Mouse (Mus musculus) hindbrain, embryonic 13.5 days (tissue): ENCODE data around the gene Ctsa. TPM values are rescaled to one million over a fixed set of nuclear protein-coding genes. Genes with fewer than 3 reads are reported as not detected.
A peak's percentile ranks its signal among the peaks of the same experiment; 100 is the strongest.
"Not testable (repeated sequence)": the region's sequence is repeated elsewhere in the genome, so short reads cannot be mapped to it uniquely, and the experiment has no call there.

Experiments
- ATAC-seq: fragments of 200-750 bp; cut with Nextera tagmentation; 2 replicates; pipeline ENCODE4 v1.8.0; 2017; ENCODE audit warnings: moderate TSS enrichment; ENCODE audit not compliant: low FRiP score
- H3K27ac ChIP-seq: fragments of 300-500 bp; sonication (generic); 2 replicates; pipeline ENCODE4 v1.5.1; 2015; ENCODE audit warnings: inconsistent platforms, mild to moderate bottlenecking, moderate library complexity
- H3K27me3 ChIP-seq: fragments of 300-500 bp; sonication (generic); 2 replicates; pipeline ENCODE4 v1.6.1; 2015; ENCODE audit warnings: mild to moderate bottlenecking, inconsistent platforms
- H3K36me3 ChIP-seq: fragments of 300-500 bp; sonication (generic); 2 replicates; pipeline ENCODE4 v1.6.1; 2015; ENCODE audit warnings: mild to moderate bottlenecking, inconsistent platforms
- H3K4me1 ChIP-seq: fragments of 300-500 bp; sonication (generic); replicated peaks from 2 replicates; pipeline ENCODE4 v1.6.1; 2015; ENCODE audit warnings: inconsistent platforms
- H3K4me2 ChIP-seq: fragments of 300-500 bp; sonication (generic); 2 replicates; pipeline ENCODE4 v1.6.1; 2015; ENCODE audit warnings: inconsistent platforms, mild to moderate bottlenecking, moderate library complexity
- H3K4me3 ChIP-seq: fragments of 300-500 bp; sonication (generic); 2 replicates; pipeline ENCODE4 v1.5.1; 2015; ENCODE audit warnings: mild to moderate bottlenecking, inconsistent platforms
- H3K9ac ChIP-seq: fragments of 300-500 bp; sonication (generic); 2 replicates; pipeline ENCODE4 v1.6.1; 2015; ENCODE audit warnings: mild to moderate bottlenecking, inconsistent platforms
- H3K9me3 ChIP-seq: fragments of 300-500 bp; sonication (generic); 2 replicates; pipeline ENCODE4 v1.6.1; 2016; ENCODE audit warnings: inconsistent platforms
- WGBS: fragments of 180-500 bp; shearing (Covaris S2); methylation state at CpG from one replicate; pipeline ENCODE4 v1.1.7; 2015; 5-methylcytosine and 5-hydroxymethylcytosine counted together
- polyA plus RNA-seq: library from polyadenylated mRNA; unstranded; fragments of >200 nt; fragmentation: Nextera tagmentation; extraction: Ambion mirVana; gene quantifications from 2 replicates; pipeline ENCODE4 v1.2.1, GENCODE M21; 2015

The Ctsa gene
- polyA plus RNA-seq, 1 experiment from 2014 or later: 109 TPM

DNA sequence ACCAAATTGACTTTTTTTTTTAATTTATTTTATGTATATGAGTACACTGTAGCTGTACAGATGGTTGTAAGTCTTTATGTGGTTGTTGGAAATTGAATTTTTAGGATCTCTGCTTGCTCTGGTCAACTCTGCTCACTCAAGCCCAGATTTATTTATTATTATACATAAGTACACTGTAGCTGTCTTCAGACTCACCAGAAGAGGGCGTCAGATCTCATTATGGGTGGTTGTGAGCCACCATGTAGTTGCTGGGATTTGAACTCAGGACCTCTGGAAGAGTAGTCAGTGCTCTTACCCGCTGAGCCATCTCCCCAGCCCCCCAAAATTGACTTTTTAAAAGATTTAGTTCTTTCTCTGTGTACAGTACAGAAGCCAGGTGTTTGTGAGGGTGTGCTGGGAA, 43.0 kb downstream of the Ctsa start:
- ATAC-seq: not testable (repeated sequence)
- WGBS: 46% methylated on average over 2 of the region's 2 CpGs

GRCm38 (mm10) chr2:164877376-164878215, 44.9 kb downstream of the Ctsa start:
- H3K27ac ChIP-seq: peak overlapping the region; percentile 100; the same call in 1 of the 2 replicates
- ATAC-seq, H3K9ac ChIP-seq, H3K9me3 ChIP-seq, H3K36me3 ChIP-seq, H3K27me3 ChIP-seq: not testable (repeated sequence)
- peaks cover 34% of the 10 kb centered on the region for H3K4me1 ChIP-seq
- peak overlapping the region; percentile 98 for H3K4me2 ChIP-seq
- H3K4me3 ChIP-seq: peak overlapping the region; percentile 81
- WGBS: 72% methylated on average over 11 of the region's 11 CpGs

More for the DNA sequence above, 43.0 kb downstream of the Ctsa start:
- H3K4me2 ChIP-seq, H3K27ac ChIP-seq, H3K36me3 ChIP-seq, H3K9me3 ChIP-seq, H3K9ac ChIP-seq, H3K27me3 ChIP-seq, H3K4me3 ChIP-seq: not testable (repeated sequence)
- peaks cover 27% of the 10 kb centered on the region for H3K4me1 ChIP-seq

DNA sequence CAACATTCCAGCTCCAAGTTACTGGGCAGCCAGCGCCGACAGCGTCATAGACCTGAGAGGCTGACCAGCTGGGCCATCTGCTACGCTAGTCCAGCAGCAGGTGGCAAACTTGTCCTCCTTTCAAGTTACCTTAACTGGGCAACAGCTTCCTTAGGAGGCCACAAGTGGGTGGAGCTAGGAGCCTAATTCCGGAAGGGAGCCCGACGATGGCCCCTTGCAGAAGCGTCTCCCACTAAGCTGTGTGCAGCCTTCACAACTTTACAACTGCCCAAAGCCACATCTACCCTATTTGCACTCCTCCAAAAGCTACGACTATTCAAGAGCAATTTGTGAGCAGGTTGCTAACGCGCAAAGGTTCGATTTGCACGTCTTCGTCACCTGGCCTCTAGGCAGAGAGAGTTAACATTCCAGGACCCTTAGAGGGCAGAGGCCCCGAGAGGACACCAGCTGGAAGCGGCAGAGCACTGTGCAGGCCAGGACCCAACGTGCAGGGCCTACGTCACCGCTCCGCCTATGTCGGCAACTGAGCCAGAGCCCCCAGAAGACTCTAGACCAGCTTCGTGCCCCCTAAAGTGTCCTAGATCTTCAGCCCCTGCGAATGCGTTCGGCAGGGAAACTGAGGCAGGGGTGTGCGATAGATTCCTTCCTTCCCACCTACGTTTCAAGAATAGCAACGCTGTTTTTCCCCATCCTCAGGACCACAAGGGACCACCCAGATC, 46.0 kb downstream of the Ctsa start:
- H3K27me3 ChIP-seq: no peaks in the 10 kb centered on the region
- H3K27ac ChIP-seq: peak overlapping the region; percentile 100
- H3K36me3 ChIP-seq: peaks cover 6% of the 10 kb centered on the region
- peak overlapping the region; percentile 81 for H3K4me3 ChIP-seq
- ATAC-seq: peak; percentile 68
- peak overlapping the region; percentile 100 for H3K9ac ChIP-seq
- no peaks in the 10 kb centered on the region for H3K9me3 ChIP-seq
- H3K4me1 ChIP-seq: peaks cover 39% of the 10 kb centered on the region
- 1% methylated on average over 28 of the region's 28 CpGs for WGBS
- peak overlapping the region; percentile 98 for H3K4me2 ChIP-seq

DNA sequence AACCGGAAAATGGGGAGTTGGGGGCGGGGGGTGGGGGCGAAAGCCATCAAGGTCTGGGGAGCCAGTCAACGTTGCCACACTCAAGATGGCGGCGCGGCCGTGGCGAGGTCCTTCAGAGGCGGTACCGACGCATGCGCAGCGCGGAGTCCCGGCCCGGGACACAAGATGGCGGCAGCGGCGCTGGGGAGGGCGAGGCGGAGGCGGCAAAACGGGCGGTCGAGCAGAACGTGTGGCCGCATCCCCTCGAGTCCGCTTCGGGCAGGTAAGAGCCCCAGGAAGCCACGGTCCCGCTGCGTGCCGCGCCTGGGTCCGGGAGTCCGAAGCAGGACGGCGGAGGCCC, 46.5 kb downstream of the Ctsa start, which contains the start of gene Pcif1:
TSS of gene Pcif1 (plus strand) at position 77 of the 340 bp plus-strand sequence.
- under 1% methylated on average over 34 of the region's 40 CpGs for WGBS
- peak within 1 kb of the TSS; percentile 81 for H3K4me3 ChIP-seq

DNA sequence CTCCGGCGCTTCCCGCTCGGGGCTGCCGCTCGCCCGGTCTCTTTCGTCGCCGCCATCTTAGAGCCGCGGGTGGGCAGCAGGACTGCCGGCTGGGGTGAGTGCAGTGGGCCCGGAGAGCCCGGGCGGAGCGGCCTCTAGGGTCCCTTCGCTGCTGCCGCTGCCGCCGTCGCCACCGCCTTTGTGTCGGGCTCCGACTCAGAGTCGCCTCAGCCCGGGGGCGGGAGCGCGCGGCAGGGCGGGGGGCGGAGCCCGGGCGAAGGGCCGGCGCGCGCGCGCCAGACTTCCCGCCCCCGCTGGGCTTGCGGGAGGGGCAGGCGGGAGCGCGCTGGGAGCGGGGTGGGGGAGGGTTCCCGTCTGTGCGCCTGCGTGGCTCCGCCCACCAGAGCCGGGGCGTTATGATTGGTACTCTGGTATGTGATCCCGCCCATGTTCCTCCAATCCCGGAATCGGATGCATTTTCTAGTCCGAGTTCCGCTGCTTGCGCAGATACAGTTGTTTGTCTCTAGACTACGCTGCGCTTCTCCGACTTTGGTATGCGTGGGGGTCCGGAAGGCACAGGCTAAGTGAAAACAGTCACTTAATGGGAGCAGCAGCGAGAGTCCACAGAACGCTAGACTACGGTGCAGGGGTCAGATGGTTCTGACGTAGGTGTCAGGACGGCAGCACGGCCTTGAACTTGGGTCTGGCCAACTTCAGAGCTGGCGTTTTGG, 47.0 kb downstream of the Ctsa start:
- Histone ChIP-seq H3K27ac (peak overlapping the region; percentile 100), H3K4me2 (peak overlapping the region; percentile 98)
- under 1% methylated on average over 61 of the region's 72 CpGs for WGBS

More for the DNA sequence above, 46.5 kb downstream of the Ctsa start, which contains the start of gene Pcif1:
- peak; percentile 87 for ATAC-seq
- Histone ChIP-seq H3K36me3 (peaks cover 11% of the 10 kb centered on the region), H3K9ac (peak within 1 kb of the TSS; percentile 100), H3K27me3 (no peaks in the 10 kb centered on the region), H3K4me2 (peak within 1 kb of the TSS; percentile 98), H3K9me3 (no peaks in the 10 kb centered on the region), H3K4me1 (peaks cover 37% of the 10 kb centered on the region), H3K27ac (peak within 1 kb of the TSS; percentile 100)

GRCm38 (mm10) chr2:164882619-164883018, 49.9 kb downstream of the Ctsa start:
- Histone ChIP-seq H3K36me3 (peaks cover 44% of the 10 kb centered on the region), H3K4me1 (peaks cover 32% of the 10 kb centered on the region), H3K9me3 (no peaks in the 10 kb centered on the region), H3K9ac (no peak overlapping the region), H3K4me2 (no peak overlapping the region), H3K27ac (peak overlapping the region; percentile 61; the same call in 1 of the 2 replicates), H3K27me3 (no peaks in the 10 kb centered on the region), H3K4me3 (no peak overlapping the region)
- WGBS: 28% methylated on average over 9 of the region's 9 CpGs
- ATAC-seq: no peak

More for the DNA sequence above, 47.0 kb downstream of the Ctsa start:
- Histone ChIP-seq H3K27me3 (no peaks in the 10 kb centered on the region), H3K4me1 (peaks cover 34% of the 10 kb centered on the region), H3K4me3 (peak overlapping the region; percentile 81), H3K36me3 (peaks cover 15% of the 10 kb centered on the region), H3K9ac (peak overlapping the region; percentile 100), H3K9me3 (no peaks in the 10 kb centered on the region)
- peak; percentile 89 for ATAC-seq

DNA sequence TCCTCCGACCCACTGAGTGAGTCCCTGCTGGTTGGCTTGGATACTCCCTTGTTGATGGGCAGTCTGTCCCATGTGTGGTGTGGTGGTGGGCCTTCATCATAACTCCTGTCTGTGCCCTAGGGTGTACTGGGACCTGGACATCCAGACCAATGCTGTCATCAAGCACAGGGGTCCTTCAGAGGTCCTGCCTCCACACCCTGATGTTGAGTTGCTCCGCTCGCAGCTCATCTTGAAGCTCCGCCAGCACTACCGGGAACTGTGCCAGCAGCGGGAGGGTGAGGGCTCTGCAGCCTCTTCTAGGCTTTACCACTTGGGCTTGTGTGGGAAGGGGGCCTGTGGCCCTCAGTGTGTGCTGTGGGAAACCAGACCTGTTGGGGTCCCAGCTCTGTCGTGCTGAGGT, 53.1 kb downstream of the Ctsa start:
- ATAC-seq: no peak
- Histone ChIP-seq H3K9me3 (no peaks in the 10 kb centered on the region), H3K9ac (peak overlapping the region; percentile 29; the same call in 1 of the 2 replicates), H3K4me3 (no peak overlapping the region), H3K27ac (peak overlapping the region; percentile 26; the same call in 1 of the 2 replicates), H3K4me2 (no peak overlapping the region), H3K27me3 (no peaks in the 10 kb centered on the region), H3K4me1 (peaks cover 15% of the 10 kb centered on the region), H3K36me3 (peaks cover 76% of the 10 kb centered on the region)
- 67% methylated on average over 7 of the region's 7 CpGs for WGBS

GRCm38 (mm10) chr2:164886617-164887016, 53.9 kb downstream of the Ctsa start:
- 0 out of 2 replicates have a peak overlapping the region, but pooled peaks have one; percentile 26 for H3K27ac ChIP-seq
- H3K4me3 ChIP-seq: no peak overlapping the region
- peaks cover 12% of the 10 kb centered on the region for H3K4me1 ChIP-seq

GRCm38 (mm10) chr2:164888996-164889395, 56.3 kb downstream of the Ctsa start:
- Histone ChIP-seq H3K4me3 (no peak overlapping the region), H3K27ac (no peak overlapping the region), H3K9ac (no peak overlapping the region), H3K9me3 (no peaks in the 10 kb centered on the region), H3K36me3 (peaks cover 99% of the 10 kb centered on the region), H3K4me2 (no peak overlapping the region), H3K27me3 (no peaks in the 10 kb centered on the region), H3K4me1 (peaks cover 5% of the 10 kb centered on the region)
- ATAC-seq: no peak
- WGBS: 89% methylated on average over 12 of the region's 12 CpGs

More at GRCm38 (mm10) chr2:164886617-164887016, 53.9 kb downstream of the Ctsa start:
- Histone ChIP-seq H3K9me3 (no peaks in the 10 kb centered on the region), H3K36me3 (peaks cover 84% of the 10 kb centered on the region), H3K4me2 (no peak overlapping the region), H3K9ac (0 out of 2 replicates have a peak overlapping the region, but pooled peaks have one; percentile 19), H3K27me3 (no peaks in the 10 kb centered on the region)
- ATAC-seq: no peak
- WGBS: 86% methylated on average over 10 of the region's 10 CpGs

DNA sequence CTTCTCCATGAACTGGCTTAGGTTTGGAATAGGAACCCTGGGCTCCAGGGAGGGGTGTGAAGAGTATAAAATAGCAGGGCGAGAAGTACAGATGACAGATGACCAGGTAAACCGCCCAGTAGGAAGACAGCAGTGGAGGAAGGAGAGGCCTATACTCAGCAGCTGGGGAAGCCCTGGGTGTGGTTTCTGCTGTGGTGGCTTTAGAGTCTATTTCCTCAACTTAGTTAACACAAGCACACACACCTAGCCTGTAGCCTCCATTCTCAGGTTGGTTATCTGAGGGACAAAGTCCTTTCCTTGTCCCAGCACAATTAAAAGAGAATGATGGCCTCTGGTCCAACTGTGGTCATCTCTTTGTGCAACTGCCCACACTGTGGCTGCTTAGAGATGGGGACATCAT, 57.3 kb downstream of the Ctsa start:
- H3K4me3 ChIP-seq: no peak overlapping the region
- no peak overlapping the region for H3K4me2 ChIP-seq
- WGBS: 87% methylated on average over 2 of the region's 2 CpGs
- no peak overlapping the region for H3K27ac ChIP-seq
- H3K9ac ChIP-seq: no peak overlapping the region
- no peak for ATAC-seq
- peaks cover 5% of the 10 kb centered on the region for H3K4me1 ChIP-seq
- H3K36me3 ChIP-seq: peaks cover 100% of the 10 kb centered on the region
- no peaks in the 10 kb centered on the region for H3K27me3 ChIP-seq
- H3K9me3 ChIP-seq: no peaks in the 10 kb centered on the region
